Mouse (Mus musculus): ENCODE results near the gene Med20. TPM values are rescaled to one million over a fixed set of nuclear protein-coding genes. Genes with fewer than 3 reads are reported as not detected.
A peak's percentile ranks its signal among the peaks of the same experiment; 100 is the strongest.

The Med20 gene
- polyA plus RNA-seq, 1 experiment from 2014 or later, result 21.6 TPM

DNA sequence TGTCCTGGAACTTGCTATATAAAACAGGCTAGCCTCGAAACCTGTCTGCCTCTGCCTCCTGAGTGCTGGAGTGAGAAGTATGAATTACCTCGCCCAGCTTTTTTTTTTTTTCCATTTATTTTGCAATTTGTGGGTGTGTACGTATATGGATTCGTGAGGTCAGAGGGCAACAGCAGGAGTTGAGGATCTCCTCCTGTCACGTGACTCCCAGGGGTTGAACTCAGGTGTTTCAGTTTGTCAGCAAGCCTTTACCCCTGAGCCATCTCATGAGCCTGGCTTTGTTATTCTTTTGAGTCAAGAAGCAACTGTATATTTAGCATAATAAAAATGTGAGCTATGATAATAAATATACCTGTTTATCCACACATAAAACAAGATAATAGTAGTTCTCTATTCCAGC is 44.3 kb downstream of the Med20 start:
- H3K4me2 ChIP-seq, result no peak overlapping the region
- no peaks in the 10 kb centered on the region for H3K27me3 ChIP-seq
- no peak overlapping the region for H3K4me3 ChIP-seq (replicated peaks)
- H3K36me3 ChIP-seq (replicated peaks), result peaks cover 24% of the 10 kb centered on the region; the same call in 1 of the 2 replicates
- no peak overlapping the region for H3K27ac ChIP-seq (replicated peaks)
- WGBS (ENCODE audit: insufficient replicate concordance), result 77% methylated on average over 5 of the region's 5 CpGs
- H3K4me1 ChIP-seq (replicated peaks), result peaks cover 6% of the 10 kb centered on the region; the same call in 1 of the 2 replicates
- no peak for ATAC-seq (ENCODE audit: insufficient read depth)
- H3K9ac ChIP-seq, result no peak overlapping the region
- H3K9me3 ChIP-seq (replicated peaks), result no peaks in the 10 kb centered on the region

DNA sequence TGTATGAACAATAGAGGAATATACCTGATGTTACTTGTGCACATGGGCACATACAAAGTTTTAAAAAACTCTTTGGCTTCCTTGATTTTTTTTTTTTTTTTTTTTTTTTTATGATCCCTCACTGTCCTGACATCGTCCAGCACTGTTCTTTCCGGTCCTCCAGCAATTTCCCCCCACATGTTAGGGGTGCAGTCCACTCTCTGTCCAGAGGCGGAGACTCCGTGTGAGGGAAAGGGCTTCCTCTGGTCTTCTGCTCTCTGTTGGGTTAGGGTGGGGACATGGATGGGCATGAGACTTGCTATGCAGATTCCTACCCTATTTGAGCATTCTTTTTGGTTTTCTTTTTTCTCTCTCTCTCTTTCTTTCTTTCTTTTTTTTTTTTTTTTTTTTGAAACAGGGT is 46.5 kb downstream of the Med20 start:
- H3K4me3 ChIP-seq (replicated peaks), result no peak overlapping the region
- peaks cover 6% of the 10 kb centered on the region; the same call in 1 of the 2 replicates for H3K4me1 ChIP-seq (replicated peaks)
- no peak overlapping the region for H3K4me2 ChIP-seq
- H3K9me3 ChIP-seq (replicated peaks), result no peaks in the 10 kb centered on the region
- no peaks in the 10 kb centered on the region for H3K27me3 ChIP-seq
- ATAC-seq (ENCODE audit: insufficient read depth), result no peak
- 80% methylated on average over 4 of the region's 4 CpGs for WGBS (ENCODE audit: insufficient replicate concordance)
- no peak overlapping the region for H3K9ac ChIP-seq
- peaks cover 16% of the 10 kb centered on the region; the same call in 1 of the 2 replicates for H3K36me3 ChIP-seq (replicated peaks)
- H3K27ac ChIP-seq (replicated peaks), result no peak overlapping the region

DNA sequence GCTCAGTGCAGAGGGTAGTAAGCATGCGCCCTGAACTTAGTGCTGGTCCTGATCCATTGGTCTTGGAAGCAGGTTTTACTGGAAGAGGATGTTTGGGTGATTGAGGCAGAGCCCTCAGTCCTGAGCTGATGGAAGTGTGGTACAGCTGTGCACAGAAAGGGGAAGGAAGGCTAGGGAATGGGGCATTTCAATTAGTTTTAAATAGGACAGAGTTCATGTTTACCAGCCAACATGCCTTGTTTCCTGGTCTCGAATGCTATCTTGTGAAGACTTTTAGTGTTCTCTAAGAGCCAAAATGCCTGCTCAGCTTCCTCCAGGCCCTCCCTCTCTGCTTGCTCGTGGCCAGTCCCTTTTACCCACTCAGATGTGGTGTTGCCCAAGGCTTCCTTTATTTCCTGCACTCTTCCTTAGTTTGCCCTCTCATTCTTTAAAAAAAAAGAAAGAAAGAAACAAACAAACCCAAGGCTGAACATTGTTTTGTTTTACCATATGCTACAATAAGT is 47.4 kb downstream of the Med20 start:
- H3K27ac ChIP-seq (replicated peaks), result 0 out of 2 replicates have a peak overlapping the region, but pooled peaks have one; percentile 7

DNA sequence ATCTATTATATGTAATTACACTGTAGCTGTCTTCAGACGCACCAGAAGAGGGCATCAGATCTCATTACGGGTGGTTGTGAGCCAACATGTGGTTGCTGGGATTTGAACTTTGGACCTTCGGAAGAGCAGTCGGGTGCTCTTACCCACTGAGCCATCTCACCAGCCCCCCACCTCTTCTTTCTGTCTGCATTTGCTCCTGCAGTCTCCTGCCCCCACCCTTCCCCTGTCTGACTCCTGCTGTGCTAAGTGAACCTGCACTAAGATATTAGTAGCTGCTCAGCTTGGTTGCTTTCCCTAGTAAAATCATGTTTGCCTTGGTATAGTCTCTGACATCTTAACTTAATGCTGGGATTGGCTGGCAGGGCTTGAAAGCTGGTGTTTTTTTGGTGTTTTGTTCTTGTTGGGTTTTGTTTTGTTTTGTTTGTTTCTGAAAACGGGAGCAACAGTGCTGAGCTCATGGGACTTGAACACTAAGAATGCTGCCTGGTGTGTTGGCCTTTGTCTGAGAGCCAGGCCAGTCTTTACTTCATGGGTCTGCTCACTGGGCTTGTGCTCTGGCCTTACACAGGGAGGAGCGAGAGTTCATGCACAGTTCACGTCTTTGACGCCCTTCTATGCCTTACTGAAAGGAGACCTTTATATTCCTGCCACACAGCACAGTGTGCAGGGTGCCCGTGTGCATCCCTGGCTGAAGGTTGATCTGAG is 51.8 kb downstream of the Med20 start:
- Histone ChIP-seq H3K4me3 (replicated peaks) (no peak overlapping the region), H3K27ac (replicated peaks) (no peak overlapping the region), H3K4me2 (no peak overlapping the region), H3K36me3 (replicated peaks) (0 out of 2 replicates have a peak, but pooled peaks cover 7% of the 10 kb centered on the region), H3K4me1 (replicated peaks) (peaks cover 6% of the 10 kb centered on the region; the same call in 1 of the 2 replicates), H3K9ac (no peak overlapping the region), H3K27me3 (no peaks in the 10 kb centered on the region), H3K9me3 (replicated peaks) (no peaks in the 10 kb centered on the region)
- ATAC-seq (ENCODE audit: insufficient read depth), result no peak
- WGBS (ENCODE audit: insufficient replicate concordance), result 76% methylated on average over 9 of the region's 9 CpGs

More for the DNA sequence above, 47.4 kb downstream of the Med20 start:
- no peak overlapping the region for H3K9ac ChIP-seq
- H3K4me1 ChIP-seq (replicated peaks), result peaks cover 6% of the 10 kb centered on the region; the same call in 1 of the 2 replicates
- peaks cover 8% of the 10 kb centered on the region; the same call in 1 of the 2 replicates for H3K36me3 ChIP-seq (replicated peaks)
- 39% methylated on average over 3 of the region's 3 CpGs for WGBS (ENCODE audit: insufficient replicate concordance)
- no peaks in the 10 kb centered on the region for H3K9me3 ChIP-seq (replicated peaks)
- H3K27me3 ChIP-seq, result no peaks in the 10 kb centered on the region
- no peak overlapping the region for H3K4me2 ChIP-seq
- H3K4me3 ChIP-seq (replicated peaks), result no peak overlapping the region
- ATAC-seq (ENCODE audit: insufficient read depth), result no peak

- H3K27ac ChIP-seq (replicated peaks), result no peak overlapping the region
- 63% methylated on average over 7 of the region's 7 CpGs for WGBS (ENCODE audit: insufficient replicate concordance)
- no peak overlapping the region for H3K9ac ChIP-seq
- no peak overlapping the region for H3K4me2 ChIP-seq
- no peaks in the 10 kb centered on the region for H3K9me3 ChIP-seq (replicated peaks)
- no peaks in the 10 kb centered on the region for H3K27me3 ChIP-seq
- H3K36me3 ChIP-seq (replicated peaks), result 0 out of 2 replicates have a peak, but pooled peaks cover 7% of the 10 kb centered on the region
- no peak for ATAC-seq (ENCODE audit: insufficient read depth)
- no peak overlapping the region for H3K4me3 ChIP-seq (replicated peaks)
- H3K4me1 ChIP-seq (replicated peaks), result no peaks in the 10 kb centered on the region
These were observed 53.1 kb downstream of the Med20 start for GRCm38 (mm10) chr17:47664474-47664873.

- no peak overlapping the region for H3K4me3 ChIP-seq (replicated peaks)
- H3K27ac ChIP-seq (replicated peaks), result no peak overlapping the region
- WGBS (ENCODE audit: insufficient replicate concordance), result 77% methylated on average over 4 of the region's 4 CpGs
- no peak overlapping the region for H3K9ac ChIP-seq
- H3K4me2 ChIP-seq, result no peak overlapping the region
- peaks cover 33% of the 10 kb centered on the region for H3K27me3 ChIP-seq
- H3K36me3 ChIP-seq (replicated peaks), result peaks cover 23% of the 10 kb centered on the region
- peaks cover 13% of the 10 kb centered on the region; the same call in 1 of the 2 replicates for H3K4me1 ChIP-seq (replicated peaks)
- H3K9me3 ChIP-seq (replicated peaks), result no peaks in the 10 kb centered on the region
- ATAC-seq (ENCODE audit: insufficient read depth), result no peak
These were observed 57.8 kb downstream of the Med20 start for GRCm38 (mm10) chr17:47669166-47669565.

GRCm38 (mm10) chr17:47671988-47672310 is 60.6 kb downstream of the Med20 start:
- 35% methylated on average over 14 of the region's 14 CpGs for WGBS (ENCODE audit: insufficient replicate concordance)

DNA sequence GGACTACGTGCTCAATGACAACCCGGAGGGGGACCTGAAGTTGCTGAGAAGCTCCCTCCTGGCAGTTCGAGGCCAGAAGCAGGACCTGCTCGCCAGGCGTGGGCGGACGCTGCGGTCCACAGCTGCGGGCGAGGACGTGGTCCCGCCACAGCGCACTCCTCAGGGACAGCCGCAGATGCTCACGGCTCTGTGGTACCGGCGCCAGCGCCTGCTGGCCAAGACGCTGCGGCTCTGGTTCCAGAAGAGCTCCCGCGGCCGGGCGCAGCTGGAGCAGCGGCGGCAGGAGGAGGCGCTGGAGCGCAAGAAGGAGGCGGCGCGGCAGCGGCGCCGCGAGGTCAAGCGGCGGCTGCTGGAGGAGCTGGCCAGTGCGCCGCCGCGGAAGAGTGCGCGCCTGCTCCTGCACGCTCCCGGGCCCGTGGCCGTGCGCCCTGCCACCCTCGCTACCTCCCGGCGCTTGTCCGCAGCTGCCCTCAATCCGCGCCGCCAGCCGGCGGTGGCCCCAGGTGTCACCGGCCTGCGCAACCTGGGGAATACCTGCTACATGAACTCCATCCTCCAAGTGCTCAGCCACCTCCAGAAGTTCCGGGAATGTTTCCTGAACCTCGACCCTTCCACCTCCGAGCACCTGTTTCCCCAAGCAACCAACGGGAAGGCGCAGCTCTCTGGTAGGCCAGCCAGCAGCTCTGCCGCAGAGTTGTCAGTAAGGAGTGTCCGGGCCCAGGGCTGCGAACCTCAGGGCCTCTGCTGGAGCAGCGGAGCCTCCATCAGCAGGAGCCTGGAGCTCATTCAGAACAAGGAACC is 61.1 kb downstream of the Med20 start:
- WGBS (ENCODE audit: insufficient replicate concordance), result 10% methylated on average over 63 of the region's 68 CpGs
- peak overlapping the region; percentile 36 for H3K4me3 ChIP-seq (replicated peaks)
- H3K27me3 ChIP-seq, result peaks cover 33% of the 10 kb centered on the region
- H3K4me1 ChIP-seq (replicated peaks), result peaks cover 13% of the 10 kb centered on the region; the same call in 1 of the 2 replicates
- ATAC-seq (ENCODE audit: insufficient read depth), result no peak
- no peak overlapping the region for H3K9ac ChIP-seq
- H3K4me2 ChIP-seq, result peak overlapping the region; percentile 64
- H3K36me3 ChIP-seq (replicated peaks), result peaks cover 49% of the 10 kb centered on the region
- H3K27ac ChIP-seq (replicated peaks), result no peak overlapping the region
- H3K9me3 ChIP-seq (replicated peaks), result no peaks in the 10 kb centered on the region

More at GRCm38 (mm10) chr17:47671988-47672310, 60.6 kb downstream of the Med20 start:
- H3K36me3 ChIP-seq (replicated peaks), result peaks cover 43% of the 10 kb centered on the region
- H3K4me1 ChIP-seq (replicated peaks), result peaks cover 13% of the 10 kb centered on the region; the same call in 1 of the 2 replicates
- no peak for ATAC-seq (ENCODE audit: insufficient read depth)
- peak overlapping the region; percentile 64 for H3K4me2 ChIP-seq
- no peaks in the 10 kb centered on the region for H3K9me3 ChIP-seq (replicated peaks)
- peaks cover 33% of the 10 kb centered on the region for H3K27me3 ChIP-seq
- peak overlapping the region; percentile 36; the same call in 1 of the 2 replicates for H3K4me3 ChIP-seq (replicated peaks)
- H3K27ac ChIP-seq (replicated peaks), result no peak overlapping the region
- no peak overlapping the region for H3K9ac ChIP-seq

Other genes with a start within 250 kb of the Med20 start
- 37.0 and 39.2 TPM in 2 replicates for gene Mrps10, start 242.7 kb upstream of the Med20 start, polyA plus RNA-seq (2015; fragmentation: Nextera tagmentation; extraction: Ambion mirVana)
- gene Guca1b, start 226.2 kb upstream of the Med20 start, polyA plus RNA-seq (2015; fragmentation: Nextera tagmentation; extraction: Ambion mirVana), result 0.15 and 0.22 TPM in 2 replicates
- gene Guca1a, start 211.0 kb upstream of the Med20 start, polyA plus RNA-seq (2015; fragmentation: Nextera tagmentation; extraction: Ambion mirVana), result 0.90 and 1.2 TPM in 2 replicates
- 0.51 and 0.62 TPM in 2 replicates for gene AI661453, start 175.0 kb upstream of the Med20 start, polyA plus RNA-seq (2015; fragmentation: Nextera tagmentation; extraction: Ambion mirVana)
- gene 1700001C19Rik, start 174.2 kb upstream of the Med20 start, polyA plus RNA-seq (2015; fragmentation: Nextera tagmentation; extraction: Ambion mirVana), result 1.4 and 1.7 TPM in 2 replicates
- 14.7 and 15.2 TPM in 2 replicates for gene Taf8, start 109.3 kb upstream of the Med20 start, polyA plus RNA-seq (2015; fragmentation: Nextera tagmentation; extraction: Ambion mirVana)
- 422 and 473 TPM in 2 replicates for gene Ccnd3, start 106.5 kb upstream of the Med20 start, polyA plus RNA-seq (2015; fragmentation: Nextera tagmentation; extraction: Ambion mirVana)
- 16.5 and 18.0 TPM in 2 replicates for gene Bysl, start 90 bp upstream of the Med20 start, polyA plus RNA-seq (2015; fragmentation: Nextera tagmentation; extraction: Ambion mirVana)
- 2.1 and 2.4 TPM in 2 replicates for gene Gm20517, start within 50 bp of the Med20 start, polyA plus RNA-seq (2015; fragmentation: Nextera tagmentation; extraction: Ambion mirVana)
- gene Usp49, start 19.1 kb downstream of the Med20 start, polyA plus RNA-seq (2015; fragmentation: Nextera tagmentation; extraction: Ambion mirVana), result 2.8 and 3.7 TPM in 2 replicates
- 193 and 205 TPM in 2 replicates for gene Tomm6, start 76.8 kb downstream of the Med20 start, polyA plus RNA-seq (2015; fragmentation: Nextera tagmentation; extraction: Ambion mirVana)
- gene Frs3, start 77.4 kb downstream of the Med20 start, polyA plus RNA-seq (2015; fragmentation: Nextera tagmentation; extraction: Ambion mirVana), result 1.5 and 1.6 TPM in 2 replicates
- gene Gm21981, start 82.9 kb downstream of the Med20 start, polyA plus RNA-seq (2015; fragmentation: Nextera tagmentation; extraction: Ambion mirVana), result 0.07 TPM in 1 of 2 replicates, not detected in the other
- gene Prickle4, start 83.2 kb downstream of the Med20 start, polyA plus RNA-seq (2015; fragmentation: Nextera tagmentation; extraction: Ambion mirVana), result not detected in 2 replicates
- gene Pgc, start 115.3 kb downstream of the Med20 start, polyA plus RNA-seq (2015; fragmentation: Nextera tagmentation; extraction: Ambion mirVana), result not detected in 2 replicates
- 4.6 and 5.3 TPM in 2 replicates for gene Tfeb, start 125.4 kb downstream of the Med20 start, polyA plus RNA-seq (2015; fragmentation: Nextera tagmentation; extraction: Ambion mirVana)
- gene Mdfi, start 223.1 kb downstream of the Med20 start, polyA plus RNA-seq (2015; fragmentation: Nextera tagmentation; extraction: Ambion mirVana), result 0.76 and 1.2 TPM in 2 replicates